Mouse (Mus musculus): Measurements from ENCODE around the gene D930007J09Rik.

GRCm38 (mm10) chr13:32841349-32841748 is 38.7 kb upstream of the D930007J09Rik start:
- TF ChIP-seq CTCF (IDR thresholded peaks at IDR 0.05; ENCODE audit: borderline replicate concordance, insufficient read depth, low read length), result no peak
- TF ChIP-seq POLR2A (IDR thresholded peaks at IDR 0.05; ENCODE audit: low read depth, low read length), result no peak
